Mouse (Mus musculus) midbrain, embryonic 10.5 days (tissue): ENCODE results near the gene Tmem106c. TPM values are rescaled to one million over a fixed set of nuclear protein-coding genes. Genes with fewer than 3 reads are reported as not detected.

Experiments used
- DNase-seq: peaks from one replicate; pipeline ENCODE4 v3.0.0-alpha.2; 2017; ENCODE audit warnings: low spot score
- H3K27ac ChIP-seq: fragments of 300-500 bp; sonication (generic); replicated peaks from 2 replicates; pipeline ENCODE4 v1.5.1; 2016; ENCODE audit warnings: mild to moderate bottlenecking
- H3K27me3 ChIP-seq: fragments of 300-500 bp; sonication (generic); 2 replicates; pipeline ENCODE4 v1.6.1; 2016; ENCODE audit warnings: low read depth, mild to moderate bottlenecking; ENCODE audit not compliant: poor library complexity, severe bottlenecking
- H3K36me3 ChIP-seq: fragments of 300-500 bp; sonication (generic); 2 replicates; pipeline ENCODE4 v1.6.1; 2016; ENCODE audit warnings: mild to moderate bottlenecking, moderate library complexity
- H3K4me1 ChIP-seq: fragments of 300-500 bp; sonication (generic); 2 replicates; pipeline ENCODE4 v1.6.1; 2016
- H3K4me3 ChIP-seq: fragments of 300-500 bp; sonication (generic); 2 replicates; pipeline ENCODE4 v1.5.1; 2016; ENCODE audit warnings: mild to moderate bottlenecking, moderate library complexity
- H3K9me3 ChIP-seq: fragments of 300-500 bp; sonication (generic); replicated peaks from 2 replicates; pipeline ENCODE4 v1.6.1; 2016; ENCODE audit warnings: mild to moderate bottlenecking
- WGBS: fragments of 180-500 bp; shearing (Covaris S2); methylation state at CpG from one replicate; pipeline ENCODE4 v1.1.7; 2016; 5-methylcytosine and 5-hydroxymethylcytosine counted together
- polyA plus RNA-seq: library from polyadenylated mRNA; unstranded; fragments of >200 nt; fragmentation: Nextera tagmentation; extraction: Ambion mirVana; gene quantifications from 2 replicates; pipeline ENCODE4 v1.2.1, GENCODE M21; 2016

Tmem106c gene
- polyA plus RNA-seq, 1 experiment from 2014 or later = 55.6 TPM

- H3K27ac ChIP-seq = no peak overlapping the region
- no peaks in the 10 kb centered on the region for H3K9me3 ChIP-seq
- H3K27me3 ChIP-seq = no peaks in the 10 kb centered on the region
- 90% methylated on average over 2 of the region's 2 CpGs for WGBS
- no peak for DNase-seq
- H3K4me3 ChIP-seq = no peak overlapping the region
- H3K36me3 ChIP-seq = no peaks in the 10 kb centered on the region
- H3K4me1 ChIP-seq = peaks cover 7% of the 10 kb centered on the region; the same call in 1 of the 2 replicates
Observed at GRCm38 (mm10) chr15:97941306-97941705, 22.7 kb upstream of the Tmem106c start.

GRCm38 (mm10) chr15:97942538-97942937 lies 21.5 kb upstream of the Tmem106c start:
- Histone ChIP-seq H3K4me1 (peaks cover 7% of the 10 kb centered on the region; the same call in 1 of the 2 replicates), H3K4me3 (no peak overlapping the region), H3K27me3 (no peaks in the 10 kb centered on the region), H3K36me3 (no peaks in the 10 kb centered on the region), H3K9me3 (no peaks in the 10 kb centered on the region), H3K27ac (no peak overlapping the region)
- DNase-seq = no peak
- WGBS = 90% methylated on average over 8 of the region's 8 CpGs

- no peaks in the 10 kb centered on the region for H3K27me3 ChIP-seq
- DNase-seq = no peak
- H3K27ac ChIP-seq = no peak overlapping the region
- WGBS = 90% methylated on average over 8 of the region's 8 CpGs
- H3K4me3 ChIP-seq = no peak overlapping the region
- no peaks in the 10 kb centered on the region for H3K9me3 ChIP-seq
- H3K4me1 ChIP-seq = peaks cover 6% of the 10 kb centered on the region
- H3K36me3 ChIP-seq = no peaks in the 10 kb centered on the region
Observed at GRCm38 (mm10) chr15:97943356-97943755, 20.6 kb upstream of the Tmem106c start.

GRCm38 (mm10) chr15:97944919-97945574 lies 19.0 kb upstream of the Tmem106c start:
- no peak for DNase-seq
- WGBS = 86% methylated on average over 11 of the region's 11 CpGs
- no peaks in the 10 kb centered on the region for H3K36me3 ChIP-seq
- H3K4me3 ChIP-seq = no peak overlapping the region
- peaks cover 9% of the 10 kb centered on the region for H3K4me1 ChIP-seq
- no peak overlapping the region for H3K27ac ChIP-seq
- no peaks in the 10 kb centered on the region for H3K9me3 ChIP-seq
- H3K27me3 ChIP-seq = no peaks in the 10 kb centered on the region

GRCm38 (mm10) chr15:97945656-97946315 lies 18.2 kb upstream of the Tmem106c start:
- no peaks in the 10 kb centered on the region for H3K36me3 ChIP-seq
- H3K4me3 ChIP-seq = no peak overlapping the region
- peaks cover 9% of the 10 kb centered on the region for H3K4me1 ChIP-seq
- no peak for DNase-seq
- WGBS = 88% methylated on average over 10 of the region's 11 CpGs
- no peaks in the 10 kb centered on the region for H3K9me3 ChIP-seq
- H3K27me3 ChIP-seq = no peaks in the 10 kb centered on the region
- H3K27ac ChIP-seq = no peak overlapping the region

- peaks cover 25% of the 10 kb centered on the region for H3K27me3 ChIP-seq
- H3K36me3 ChIP-seq = no peaks in the 10 kb centered on the region
- no peak for DNase-seq
- H3K9me3 ChIP-seq = no peaks in the 10 kb centered on the region
- peak overlapping the region; percentile 60 for H3K27ac ChIP-seq
- H3K4me3 ChIP-seq = no peak overlapping the region
- H3K4me1 ChIP-seq = peaks cover 21% of the 10 kb centered on the region
- 36% methylated on average over 7 of the region's 7 CpGs for WGBS
Observed at GRCm38 (mm10) chr15:97948720-97949119, 15.3 kb upstream of the Tmem106c start.

GRCm38 (mm10) chr15:97949706-97950105 lies 14.3 kb upstream of the Tmem106c start:
- Histone ChIP-seq H3K27ac (peak overlapping the region; percentile 60; the same call in 1 of the 2 replicates), H3K27me3 (peaks cover 35% of the 10 kb centered on the region), H3K4me1 (peaks cover 23% of the 10 kb centered on the region), H3K4me3 (no peak overlapping the region), H3K9me3 (no peaks in the 10 kb centered on the region), H3K36me3 (no peaks in the 10 kb centered on the region)
- no peak for DNase-seq
- 91% methylated on average over 3 of the region's 3 CpGs for WGBS

- Histone ChIP-seq H3K4me3 (no peak overlapping the region), H3K27ac (no peak overlapping the region), H3K27me3 (peaks cover 37% of the 10 kb centered on the region), H3K36me3 (no peaks in the 10 kb centered on the region), H3K4me1 (peaks cover 28% of the 10 kb centered on the region), H3K9me3 (no peaks in the 10 kb centered on the region)
- no peak for DNase-seq
- 83% methylated on average over 7 of the region's 7 CpGs for WGBS
Observed at GRCm38 (mm10) chr15:97950240-97950639, 13.8 kb upstream of the Tmem106c start.

GRCm38 (mm10) chr15:97952137-97952888 lies 11.7 kb upstream of the Tmem106c start:
- peak; percentile 83 for DNase-seq
- WGBS = 15% methylated on average over 16 of the region's 16 CpGs
- Histone ChIP-seq H3K27me3 (peaks cover 40% of the 10 kb centered on the region), H3K36me3 (no peaks in the 10 kb centered on the region), H3K9me3 (no peaks in the 10 kb centered on the region), H3K27ac (peak overlapping the region; percentile 52), H3K4me1 (peaks cover 42% of the 10 kb centered on the region), H3K4me3 (0 out of 2 replicates have a peak overlapping the region, but pooled peaks have one; percentile 10)

- Histone ChIP-seq H3K36me3 (no peaks in the 10 kb centered on the region), H3K27ac (no peak overlapping the region; the same call in 1 of the 2 replicates), H3K27me3 (peaks cover 40% of the 10 kb centered on the region), H3K4me1 (peaks cover 42% of the 10 kb centered on the region), H3K9me3 (no peaks in the 10 kb centered on the region), H3K4me3 (no peak overlapping the region)
- WGBS = 68% methylated on average over 4 of the region's 4 CpGs
- DNase-seq = no peak
Observed at GRCm38 (mm10) chr15:97952889-97953189, 11.2 kb upstream of the Tmem106c start.

GRCm38 (mm10) chr15:97954671-97955070 lies 9.3 kb upstream of the Tmem106c start:
- no peak overlapping the region for H3K4me3 ChIP-seq
- H3K4me1 ChIP-seq = peaks cover 33% of the 10 kb centered on the region
- 84% methylated on average over 8 of the region's 8 CpGs for WGBS
- DNase-seq = no peak
- H3K36me3 ChIP-seq = no peaks in the 10 kb centered on the region
- H3K9me3 ChIP-seq = no peaks in the 10 kb centered on the region
- H3K27me3 ChIP-seq = peaks cover 40% of the 10 kb centered on the region
- peak overlapping the region; percentile 69 for H3K27ac ChIP-seq

- WGBS = 71% methylated on average over 1 of the region's 1 CpGs
- no peak for DNase-seq
- Histone ChIP-seq H3K4me3 (no peak overlapping the region), H3K36me3 (no peaks in the 10 kb centered on the region), H3K27ac (peak overlapping the region; percentile 69), H3K9me3 (no peaks in the 10 kb centered on the region), H3K27me3 (peaks cover 40% of the 10 kb centered on the region), H3K4me1 (peaks cover 33% of the 10 kb centered on the region)
Observed at GRCm38 (mm10) chr15:97955286-97955685, 8.7 kb upstream of the Tmem106c start.

- H3K9me3 ChIP-seq = no peaks in the 10 kb centered on the region
- 33% methylated on average over 4 of the region's 4 CpGs for WGBS
- no peak overlapping the region for H3K4me3 ChIP-seq
- H3K27me3 ChIP-seq = peaks cover 40% of the 10 kb centered on the region
- peak overlapping the region; percentile 69 for H3K27ac ChIP-seq
- peaks cover 33% of the 10 kb centered on the region for H3K4me1 ChIP-seq
- DNase-seq = no peak
- no peaks in the 10 kb centered on the region for H3K36me3 ChIP-seq
Observed at GRCm38 (mm10) chr15:97955742-97956141, 8.3 kb upstream of the Tmem106c start.
